Mouse (Mus musculus) embryonic facial prominence, embryonic 12.5 days (tissue): ENCODE measurements around the gene Ppp1r7. TPM values are rescaled to one million over a fixed set of nuclear protein-coding genes. Genes with fewer than 3 reads are reported as not detected.

ENCODE experiments used
- ATAC-seq: fragments of 200-750 bp; cut with Nextera tagmentation; 2 replicates; pipeline ENCODE4 v1.8.0; 2017; ENCODE audit not compliant: insufficient number of reproducible peaks, insufficient read depth, low FRiP score, low TSS enrichment
- H3K27ac ChIP-seq: fragments of 300-500 bp; sonication (generic); 2 replicates; pipeline ENCODE4 v1.5.1; 2016; ENCODE audit warnings: mild to moderate bottlenecking
- H3K27me3 ChIP-seq: fragments of 300-500 bp; sonication (generic); 2 replicates; pipeline ENCODE4 v1.6.1; 2016; ENCODE audit warnings: mild to moderate bottlenecking, moderate library complexity
- H3K36me3 ChIP-seq: fragments of 300-500 bp; sonication (generic); 2 replicates; pipeline ENCODE4 v1.6.1; 2016; ENCODE audit warnings: mild to moderate bottlenecking
- H3K4me1 ChIP-seq: fragments of 300-500 bp; sonication (generic); 2 replicates; pipeline ENCODE4 v1.6.1; 2016
- H3K4me2 ChIP-seq: fragments of 300-500 bp; sonication (generic); replicated peaks from 2 replicates; pipeline ENCODE4 v1.6.1; 2016; ENCODE audit warnings: mild to moderate bottlenecking, moderate library complexity
- H3K4me3 ChIP-seq: fragments of 300-500 bp; sonication (generic); 2 replicates; pipeline ENCODE4 v1.5.1; 2016; ENCODE audit warnings: mild to moderate bottlenecking
- H3K9ac ChIP-seq: fragments of 300-500 bp; sonication (generic); 2 replicates; pipeline ENCODE4 v1.6.1; 2016; ENCODE audit warnings: mild to moderate bottlenecking, moderate library complexity
- H3K9me3 ChIP-seq: fragments of 300-500 bp; sonication (generic); 2 replicates; pipeline ENCODE4 v1.6.1; 2016; ENCODE audit warnings: mild to moderate bottlenecking, moderate library complexity
- whole genome bisulfite sequencing: fragments of 180-500 bp; shearing (Covaris S2); methylation state at CpG from one replicate; pipeline ENCODE4 v1.1.7; 2016; 5-methylcytosine and 5-hydroxymethylcytosine counted together
- polyA plus RNA-seq: library from polyadenylated mRNA; unstranded; fragments of >200 nt; fragmentation: Nextera tagmentation; extraction: Ambion mirVana; gene quantifications from 2 replicates; pipeline ENCODE4 v1.2.1, GENCODE M21; 2016

Ppp1r7 gene
- polyA plus RNA-seq, 1 experiment from 2014 or later: 71.1 TPM

- H3K9me3 ChIP-seq: no peaks in the 10 kb centered on the region
- no peak overlapping the region for H3K27ac ChIP-seq
- H3K4me1 ChIP-seq: no peaks in the 10 kb centered on the region
- no peak overlapping the region for H3K9ac ChIP-seq
- 91% methylated on average over 2 of the region's 2 CpGs for WGBS
- peaks cover 77% of the 10 kb centered on the region for H3K36me3 ChIP-seq
- no peak for ATAC-seq
- H3K27me3 ChIP-seq: no peaks in the 10 kb centered on the region
- H3K4me3 ChIP-seq: no peak overlapping the region
- no peak overlapping the region for H3K4me2 ChIP-seq
Measured at GRCm38 (mm10) chr1:93352724-93353123, 10.1 kb downstream of the Ppp1r7 start.

- Histone ChIP-seq H3K4me1 (no peaks in the 10 kb centered on the region), H3K4me2 (no peak overlapping the region), H3K4me3 (no peak overlapping the region), H3K27me3 (no peaks in the 10 kb centered on the region), H3K9ac (no peak overlapping the region), H3K36me3 (peaks cover 82% of the 10 kb centered on the region), H3K27ac (no peak overlapping the region), H3K9me3 (no peaks in the 10 kb centered on the region)
- WGBS: 88% methylated on average over 4 of the region's 4 CpGs
- ATAC-seq: no peak
Measured at GRCm38 (mm10) chr1:93362661-93363060, 20.0 kb downstream of the Ppp1r7 start.

- 93% methylated on average over 6 of the region's 6 CpGs for WGBS
- no peak for ATAC-seq
- no peaks in the 10 kb centered on the region for H3K9me3 ChIP-seq
- no peak overlapping the region for H3K4me3 ChIP-seq
- no peaks in the 10 kb centered on the region for H3K27me3 ChIP-seq
- no peak overlapping the region for H3K9ac ChIP-seq
- H3K4me1 ChIP-seq: no peaks in the 10 kb centered on the region
- no peak overlapping the region for H3K27ac ChIP-seq
- no peak overlapping the region for H3K4me2 ChIP-seq
- H3K36me3 ChIP-seq: peaks cover 61% of the 10 kb centered on the region
Measured at GRCm38 (mm10) chr1:93365641-93366040, 23.0 kb downstream of the Ppp1r7 start.

GRCm38 (mm10) chr1:93373665-93374064 lies 31.0 kb downstream of the Ppp1r7 start, which contains the start of gene Ano7:
TSS of gene Ano7 (plus strand) at chr1:93373930.
- no peak within 1 kb of the TSS for H3K27ac ChIP-seq
- no peaks in the 10 kb centered on the region for H3K27me3 ChIP-seq
- no peaks in the 10 kb centered on the region for H3K36me3 ChIP-seq
- H3K4me1 ChIP-seq: no peaks in the 10 kb centered on the region
- H3K9me3 ChIP-seq: no peaks in the 10 kb centered on the region
- WGBS: 76% methylated on average over 4 of the region's 4 CpGs
- H3K4me3 ChIP-seq: no peak within 1 kb of the TSS
- H3K9ac ChIP-seq: no peak within 1 kb of the TSS
- no peak for ATAC-seq
- H3K4me2 ChIP-seq: no peak within 1 kb of the TSS

GRCm38 (mm10) chr1:93377307-93377706 lies 34.7 kb downstream of the Ppp1r7 start:
- Histone ChIP-seq H3K9ac (no peak overlapping the region), H3K4me3 (no peak overlapping the region), H3K4me1 (no peaks in the 10 kb centered on the region), H3K36me3 (no peaks in the 10 kb centered on the region), H3K4me2 (no peak overlapping the region), H3K27me3 (no peaks in the 10 kb centered on the region), H3K27ac (no peak overlapping the region), H3K9me3 (no peaks in the 10 kb centered on the region)
- ATAC-seq: no peak
- 61% methylated on average over 5 of the region's 5 CpGs for WGBS

- no peak overlapping the region for H3K4me3 ChIP-seq
- H3K4me2 ChIP-seq: no peak overlapping the region
- 76% methylated on average over 5 of the region's 5 CpGs for WGBS
- H3K9me3 ChIP-seq: no peaks in the 10 kb centered on the region
- ATAC-seq: no peak
- H3K27ac ChIP-seq: no peak overlapping the region
- no peaks in the 10 kb centered on the region for H3K27me3 ChIP-seq
- H3K36me3 ChIP-seq: no peaks in the 10 kb centered on the region
- no peaks in the 10 kb centered on the region for H3K4me1 ChIP-seq
- no peak overlapping the region for H3K9ac ChIP-seq
Measured at GRCm38 (mm10) chr1:93379117-93379516, 36.5 kb downstream of the Ppp1r7 start.

GRCm38 (mm10) chr1:93387198-93387597 lies 44.5 kb downstream of the Ppp1r7 start:
- ATAC-seq: no peak
- Histone ChIP-seq H3K4me1 (no peaks in the 10 kb centered on the region), H3K9ac (no peak overlapping the region), H3K4me3 (no peak overlapping the region), H3K4me2 (no peak overlapping the region), H3K27me3 (no peaks in the 10 kb centered on the region), H3K36me3 (no peaks in the 10 kb centered on the region), H3K27ac (no peak overlapping the region), H3K9me3 (no peaks in the 10 kb centered on the region)
- WGBS: 77% methylated on average over 2 of the region's 2 CpGs

GRCm38 (mm10) chr1:93388906-93389305 lies 46.3 kb downstream of the Ppp1r7 start:
- Histone ChIP-seq H3K27me3 (no peaks in the 10 kb centered on the region), H3K4me3 (no peak overlapping the region), H3K4me2 (no peak overlapping the region), H3K9ac (no peak overlapping the region), H3K9me3 (no peaks in the 10 kb centered on the region), H3K36me3 (no peaks in the 10 kb centered on the region), H3K4me1 (no peaks in the 10 kb centered on the region), H3K27ac (no peak overlapping the region)
- WGBS: 56% methylated on average over 2 of the region's 2 CpGs
- no peak for ATAC-seq

- 19% methylated on average over 38 of the region's 38 CpGs for WGBS
- Histone ChIP-seq H3K4me2 (peak overlapping the region; percentile 54), H3K36me3 (peaks cover 6% of the 10 kb centered on the region; the same call in 1 of the 2 replicates), H3K4me3 (peak overlapping the region; percentile 26), H3K27ac (no peak overlapping the region), H3K4me1 (no peaks in the 10 kb centered on the region), H3K9ac (peak overlapping the region; percentile 31; the same call in 1 of the 2 replicates), H3K27me3 (peaks cover 5% of the 10 kb centered on the region; the same call in 1 of the 2 replicates), H3K9me3 (no peaks in the 10 kb centered on the region)
- no peak for ATAC-seq
Measured at GRCm38 (mm10) chr1:93401191-93402052, 58.8 kb downstream of the Ppp1r7 start.

GRCm38 (mm10) chr1:93403403-93403802 lies 60.7 kb downstream of the Ppp1r7 start:
- H3K4me1 ChIP-seq: no peaks in the 10 kb centered on the region
- WGBS: 82% methylated on average over 4 of the region's 4 CpGs
- peaks cover 5% of the 10 kb centered on the region; the same call in 1 of the 2 replicates for H3K27me3 ChIP-seq
- no peak overlapping the region for H3K27ac ChIP-seq
- no peak for ATAC-seq
- H3K36me3 ChIP-seq: peaks cover 26% of the 10 kb centered on the region
- H3K4me2 ChIP-seq: no peak overlapping the region
- H3K9me3 ChIP-seq: no peaks in the 10 kb centered on the region
- H3K4me3 ChIP-seq: no peak overlapping the region
- no peak overlapping the region for H3K9ac ChIP-seq
